Mouse (Mus musculus) liver, embryonic 12.5 days (tissue): ENCODE measurements around the gene Nlrc4. TPM values are rescaled to one million over a fixed set of nuclear protein-coding genes. Genes with fewer than 3 reads are reported as not detected.
"Not testable (repeated sequence)": the region's sequence is repeated elsewhere in the genome, so short reads cannot be mapped to it uniquely, and the experiment has no call there.

Experiments used
- ATAC-seq: fragments of 200-750 bp; cut with Nextera tagmentation; 2 replicates; pipeline ENCODE4 v1.8.0; 2017; ENCODE audit warnings: moderate number of reproducible peaks, mild to moderate bottlenecking, moderate library complexity
- H3K27ac ChIP-seq: fragments of 300-500 bp; sonication (generic); 2 replicates; pipeline ENCODE4 v1.5.1; 2016; ENCODE audit warnings: mild to moderate bottlenecking
- H3K27me3 ChIP-seq: fragments of 300-500 bp; sonication (generic); replicated peaks from 2 replicates; pipeline ENCODE4 v1.6.1; 2016; ENCODE audit warnings: mild to moderate bottlenecking, moderate library complexity
- H3K36me3 ChIP-seq: fragments of 300-500 bp; sonication (generic); 2 replicates; pipeline ENCODE4 v1.6.1; 2016; ENCODE audit warnings: mild to moderate bottlenecking, moderate library complexity
- H3K4me1 ChIP-seq: fragments of 300-500 bp; sonication (generic); 2 replicates; pipeline ENCODE4 v1.6.1; 2016
- H3K4me2 ChIP-seq: fragments of 300-500 bp; sonication (generic); 2 replicates; pipeline ENCODE4 v1.6.1; 2016; ENCODE audit warnings: mild to moderate bottlenecking, moderate library complexity
- H3K4me3 ChIP-seq: fragments of 300-500 bp; sonication (generic); 2 replicates; pipeline ENCODE4 v1.5.1; 2016; ENCODE audit warnings: mild to moderate bottlenecking, moderate library complexity
- H3K9ac ChIP-seq: fragments of 300-500 bp; sonication (generic); 2 replicates; pipeline ENCODE4 v1.6.1; 2016; ENCODE audit warnings: mild to moderate bottlenecking, moderate library complexity
- H3K9me3 ChIP-seq: fragments of 300-500 bp; sonication (generic); replicated peaks from 2 replicates; pipeline ENCODE4 v1.6.1; 2016; ENCODE audit warnings: mild to moderate bottlenecking, moderate library complexity
- WGBS: fragments of 180-500 bp; shearing (Covaris S2); methylation state at CpG from one replicate; pipeline ENCODE4 v1.1.7; 2016; ENCODE audit not compliant: insufficient replicate concordance; 5-methylcytosine and 5-hydroxymethylcytosine counted together
- polyA plus RNA-seq: library from polyadenylated mRNA; unstranded; fragments of >200 nt; fragmentation: Nextera tagmentation; extraction: Ambion mirVana; gene quantifications from 2 replicates; pipeline ENCODE4 v1.2.1, GENCODE M21; 2016

The Nlrc4 gene
- 0.26 and 0.33 TPM in 2 replicates for polyA plus RNA-seq

GRCm38 (mm10) chr17:74458711-74459408, at the start of gene Nlrc4:
TSS of gene Nlrc4 (minus strand) at chr17:74459142.
- Histone ChIP-seq H3K27ac (no peak within 1 kb of the TSS), H3K9ac (no peak within 1 kb of the TSS), H3K4me2 (no peak within 1 kb of the TSS), H3K9me3 (no peaks in the 10 kb centered on the region), H3K27me3 (no peaks in the 10 kb centered on the region), H3K4me1 (no peaks in the 10 kb centered on the region), H3K36me3 (no peaks in the 10 kb centered on the region), H3K4me3 (no peak within 1 kb of the TSS)
- no peak for ATAC-seq
- WGBS: 50% methylated on average over 8 of the region's 8 CpGs

GRCm38 (mm10) chr17:74508600-74508999, 49.7 kb upstream of the Nlrc4 start:
- Histone ChIP-seq H3K4me1 (peaks cover 9% of the 10 kb centered on the region; the same call in 1 of the 2 replicates), H3K27me3 (no peaks in the 10 kb centered on the region), H3K9me3 (no peaks in the 10 kb centered on the region), H3K4me3 (no peak overlapping the region), H3K27ac (no peak overlapping the region), H3K9ac (no peak overlapping the region), H3K36me3 (no peaks in the 10 kb centered on the region), H3K4me2 (no peak overlapping the region)
- 0 out of 2 replicates have a peak, but pooled peaks have one; percentile 40 for ATAC-seq
- WGBS: 65% methylated on average over 3 of the region's 3 CpGs

- 46% methylated on average over 2 of the region's 2 CpGs for WGBS
- H3K4me3 ChIP-seq: no peak overlapping the region
- no peak for ATAC-seq
- H3K4me2 ChIP-seq: no peak overlapping the region
- no peak overlapping the region for H3K27ac ChIP-seq
- H3K36me3 ChIP-seq: no peaks in the 10 kb centered on the region
- H3K27me3 ChIP-seq: no peaks in the 10 kb centered on the region
- H3K4me1 ChIP-seq: peaks cover 9% of the 10 kb centered on the region; the same call in 1 of the 2 replicates
- H3K9ac ChIP-seq: no peak overlapping the region
- H3K9me3 ChIP-seq: no peaks in the 10 kb centered on the region
Observed at GRCm38 (mm10) chr17:74507934-74508333, 49.0 kb upstream of the Nlrc4 start.

GRCm38 (mm10) chr17:74501085-74501484, 42.1 kb upstream of the Nlrc4 start:
- ATAC-seq: no peak
- no peaks in the 10 kb centered on the region for H3K4me1 ChIP-seq
- H3K27ac ChIP-seq: no peak overlapping the region
- H3K4me2 ChIP-seq: no peak overlapping the region
- no peak overlapping the region for H3K9ac ChIP-seq
- H3K9me3 ChIP-seq: no peaks in the 10 kb centered on the region
- H3K4me3 ChIP-seq: no peak overlapping the region
- H3K36me3 ChIP-seq: peaks cover 44% of the 10 kb centered on the region
- no peaks in the 10 kb centered on the region for H3K27me3 ChIP-seq

- no peak overlapping the region for H3K4me2 ChIP-seq
- no peak overlapping the region for H3K4me3 ChIP-seq
- no peak overlapping the region for H3K27ac ChIP-seq
- no peak overlapping the region for H3K9ac ChIP-seq
- no peaks in the 10 kb centered on the region for H3K27me3 ChIP-seq
- no peaks in the 10 kb centered on the region for H3K4me1 ChIP-seq
- WGBS: 75% methylated on average over 4 of the region's 4 CpGs
- ATAC-seq: no peak
- H3K36me3 ChIP-seq: peaks cover 53% of the 10 kb centered on the region
- H3K9me3 ChIP-seq: no peaks in the 10 kb centered on the region
Observed at GRCm38 (mm10) chr17:74500204-74500603, 41.3 kb upstream of the Nlrc4 start.

- peak; percentile 71 for ATAC-seq
- peak overlapping the region; percentile 52; the same call in 1 of the 2 replicates for H3K9ac ChIP-seq
- H3K4me3 ChIP-seq: peak overlapping the region; percentile 37
- peaks cover 45% of the 10 kb centered on the region for H3K36me3 ChIP-seq
- H3K4me2 ChIP-seq: peak overlapping the region; percentile 77
- H3K4me1 ChIP-seq: peaks cover 19% of the 10 kb centered on the region
- 82% methylated on average over 3 of the region's 3 CpGs for WGBS
- H3K27me3 ChIP-seq: no peaks in the 10 kb centered on the region
- peak overlapping the region; percentile 70 for H3K27ac ChIP-seq
- H3K9me3 ChIP-seq: no peaks in the 10 kb centered on the region
Observed at GRCm38 (mm10) chr17:74491565-74491964, 32.6 kb upstream of the Nlrc4 start.

GRCm38 (mm10) chr17:74489901-74490220, 30.9 kb upstream of the Nlrc4 start:
- WGBS: 1% methylated on average over 12 of the region's 12 CpGs
- H3K4me3 ChIP-seq: peak overlapping the region; percentile 100

GRCm38 (mm10) chr17:74489024-74489900, 30.3 kb upstream of the Nlrc4 start, which contains the start of gene Yipf4:
TSS of gene Yipf4 (plus strand) at chr17:74489493.
- H3K4me1 ChIP-seq: peaks cover 19% of the 10 kb centered on the region
- H3K9me3 ChIP-seq: no peaks in the 10 kb centered on the region
- 3% methylated on average over 58 of the region's 58 CpGs for WGBS
- H3K9ac ChIP-seq: peak within 1 kb of the TSS; percentile 98
- H3K4me3 ChIP-seq: peak within 1 kb of the TSS; percentile 100
- H3K4me2 ChIP-seq: peak within 1 kb of the TSS; percentile 77
- peaks cover 23% of the 10 kb centered on the region for H3K36me3 ChIP-seq
- H3K27ac ChIP-seq: peak within 1 kb of the TSS; percentile 98
- H3K27me3 ChIP-seq: peaks cover 4% of the 10 kb centered on the region; the same call in 1 of the 2 replicates
- peak; percentile 98 for ATAC-seq

More at GRCm38 (mm10) chr17:74489901-74490220, 30.9 kb upstream of the Nlrc4 start:
- Histone ChIP-seq H3K36me3 (peaks cover 29% of the 10 kb centered on the region), H3K27me3 (peaks cover 4% of the 10 kb centered on the region; the same call in 1 of the 2 replicates), H3K27ac (peak overlapping the region; percentile 98), H3K9ac (peak overlapping the region; percentile 98), H3K4me1 (peaks cover 19% of the 10 kb centered on the region), H3K9me3 (no peaks in the 10 kb centered on the region), H3K4me2 (peak overlapping the region; percentile 77)
- no peak for ATAC-seq

GRCm38 (mm10) chr17:74480361-74481069, 21.6 kb upstream of the Nlrc4 start:
- WGBS: 74% methylated on average over 14 of the region's 14 CpGs
- ATAC-seq: no peak
- Histone ChIP-seq H3K4me2 (no peak overlapping the region), H3K4me3 (no peak overlapping the region), H3K9me3 (no peaks in the 10 kb centered on the region), H3K27me3 (no peaks in the 10 kb centered on the region; the same call in 1 of the 2 replicates), H3K9ac (no peak overlapping the region), H3K36me3 (no peaks in the 10 kb centered on the region), H3K4me1 (no peaks in the 10 kb centered on the region), H3K27ac (no peak overlapping the region)

- WGBS: 69% methylated on average over 6 of the region's 6 CpGs
Observed at GRCm38 (mm10) chr17:74470133-74470532, 11.2 kb upstream of the Nlrc4 start.

GRCm38 (mm10) chr17:74467981-74468380, 9.0 kb upstream of the Nlrc4 start:
- WGBS: 64% methylated on average over 2 of the region's 2 CpGs
- not testable (repeated sequence) for H3K4me3 ChIP-seq, H3K27ac ChIP-seq, H3K27me3 ChIP-seq, H3K9ac ChIP-seq, H3K9me3 ChIP-seq, ATAC-seq, H3K36me3 ChIP-seq, H3K4me2 ChIP-seq, H3K4me1 ChIP-seq

More at GRCm38 (mm10) chr17:74470133-74470532, 11.2 kb upstream of the Nlrc4 start:
- not testable (repeated sequence) for H3K9ac ChIP-seq, H3K27ac ChIP-seq, H3K9me3 ChIP-seq, H3K4me1 ChIP-seq, H3K4me2 ChIP-seq, H3K27me3 ChIP-seq, H3K4me3 ChIP-seq, H3K36me3 ChIP-seq, ATAC-seq
